Mouse (Mus musculus) neural tube, embryonic 13.5 days (tissue): ENCODE data around the gene Galc. TPM values are rescaled to one million over a fixed set of nuclear protein-coding genes. Genes with fewer than 3 reads are reported as not detected.
A peak's percentile ranks its signal among the peaks of the same experiment; 100 is the strongest.
"Not testable (repeated sequence)": the region's sequence is repeated elsewhere in the genome, so short reads cannot be mapped to it uniquely, and the experiment has no call there.

ENCODE experiments used
- ATAC-seq: fragments of 200-750 bp; cut with Nextera tagmentation; 2 replicates; pipeline ENCODE4 v1.8.0; 2017; ENCODE audit warnings: low read depth, mild to moderate bottlenecking, moderate TSS enrichment, moderate library complexity
- H3K27ac ChIP-seq: fragments of 300-500 bp; sonication (generic); replicated peaks from 2 replicates; pipeline ENCODE4 v1.5.1; 2015; ENCODE audit warnings: moderate library complexity, mild to moderate bottlenecking, inconsistent platforms
- H3K27me3 ChIP-seq: fragments of 300-500 bp; sonication (generic); 2 replicates; pipeline ENCODE4 v1.6.1; 2015; ENCODE audit warnings: mild to moderate bottlenecking, inconsistent platforms
- H3K36me3 ChIP-seq: fragments of 300-500 bp; sonication (generic); 2 replicates; pipeline ENCODE4 v1.6.1; 2015; ENCODE audit warnings: mild to moderate bottlenecking, inconsistent platforms
- H3K4me1 ChIP-seq: fragments of 300-500 bp; sonication (generic); replicated peaks from 2 replicates; pipeline ENCODE4 v1.6.1; 2015; ENCODE audit warnings: inconsistent platforms
- H3K4me2 ChIP-seq: fragments of 300-500 bp; sonication (generic); 2 replicates; pipeline ENCODE4 v1.6.1; 2015; ENCODE audit warnings: inconsistent platforms, mild to moderate bottlenecking, moderate library complexity
- H3K4me3 ChIP-seq: fragments of 300-500 bp; sonication (generic); 2 replicates; pipeline ENCODE4 v1.5.1; 2015; ENCODE audit warnings: mild to moderate bottlenecking, inconsistent platforms
- H3K9ac ChIP-seq: fragments of 300-500 bp; sonication (generic); 2 replicates; pipeline ENCODE4 v1.6.1; 2015; ENCODE audit warnings: moderate library complexity, mild to moderate bottlenecking, inconsistent platforms
- H3K9me3 ChIP-seq: fragments of 300-500 bp; sonication (generic); 2 replicates; pipeline ENCODE4 v1.6.1; 2016; ENCODE audit warnings: inconsistent platforms
- WGBS: fragments of 180-500 bp; shearing (Covaris S2); methylation state at CpG from one replicate; pipeline ENCODE4 v1.1.7; 2015; 5-methylcytosine and 5-hydroxymethylcytosine counted together
- polyA plus RNA-seq: library from polyadenylated mRNA; unstranded; fragments of >200 nt; fragmentation: Nextera tagmentation; extraction: Ambion mirVana; gene quantifications from 2 replicates; pipeline ENCODE4 v1.2.1, GENCODE M21; 2015

Gene Galc
- polyA plus RNA-seq, 1 experiment from 2014 or later, result 10.9 TPM

- Histone ChIP-seq H3K4me3 (no peak overlapping the region), H3K9me3 (no peaks in the 10 kb centered on the region), H3K27me3 (no peaks in the 10 kb centered on the region), H3K36me3 (peaks cover 10% of the 10 kb centered on the region), H3K27ac (no peak overlapping the region), H3K9ac (no peak overlapping the region), H3K4me1 (no peaks in the 10 kb centered on the region), H3K4me2 (no peak overlapping the region)
- 90% methylated on average over 4 of the region's 4 CpGs for WGBS
- no peak for ATAC-seq
Measured at GRCm38 (mm10) chr12:98246835-98247234, 12.4 kb downstream of the Galc start.

- no peak overlapping the region for H3K9ac ChIP-seq
- H3K27ac ChIP-seq, result no peak overlapping the region
- H3K9me3 ChIP-seq, result no peaks in the 10 kb centered on the region
- peaks cover 7% of the 10 kb centered on the region; the same call in 1 of the 2 replicates for H3K36me3 ChIP-seq
- H3K4me2 ChIP-seq, result no peak overlapping the region
- no peak for ATAC-seq
- H3K4me1 ChIP-seq, result no peaks in the 10 kb centered on the region
- 90% methylated on average over 5 of the region's 5 CpGs for WGBS
- H3K4me3 ChIP-seq, result no peak overlapping the region
- no peaks in the 10 kb centered on the region for H3K27me3 ChIP-seq
Measured at GRCm38 (mm10) chr12:98244865-98245264, 14.4 kb downstream of the Galc start.

- Histone ChIP-seq H3K4me3 (no peak overlapping the region), H3K9me3 (no peaks in the 10 kb centered on the region), H3K9ac (no peak overlapping the region), H3K27ac (no peak overlapping the region), H3K27me3 (no peaks in the 10 kb centered on the region), H3K4me2 (no peak overlapping the region), H3K4me1 (no peaks in the 10 kb centered on the region), H3K36me3 (0 out of 2 replicates have a peak, but pooled peaks cover 7% of the 10 kb centered on the region)
- WGBS, result 87% methylated on average over 4 of the region's 4 CpGs
- no peak for ATAC-seq
Measured at GRCm38 (mm10) chr12:98244161-98244560, 15.1 kb downstream of the Galc start.

- WGBS, result 90% methylated on average over 6 of the region's 6 CpGs
- H3K4me2 ChIP-seq, result not testable (repeated sequence)
Measured at GRCm38 (mm10) chr12:98238478-98238877, 20.8 kb downstream of the Galc start.

GRCm38 (mm10) chr12:98227037-98227436 is 32.2 kb downstream of the Galc start:
- WGBS, result 92% methylated on average over 2 of the region's 2 CpGs
- ATAC-seq, result no peak
- no peak overlapping the region for H3K27ac ChIP-seq
- H3K9ac ChIP-seq, result no peak overlapping the region
- peaks cover 10% of the 10 kb centered on the region for H3K36me3 ChIP-seq
- no peak overlapping the region for H3K4me2 ChIP-seq
- H3K27me3 ChIP-seq, result no peaks in the 10 kb centered on the region
- no peaks in the 10 kb centered on the region for H3K4me1 ChIP-seq
- no peak overlapping the region for H3K4me3 ChIP-seq
- no peaks in the 10 kb centered on the region for H3K9me3 ChIP-seq

More at GRCm38 (mm10) chr12:98238478-98238877, 20.8 kb downstream of the Galc start:
- not testable (repeated sequence) for H3K36me3 ChIP-seq, H3K4me3 ChIP-seq, H3K9me3 ChIP-seq, H3K4me1 ChIP-seq, H3K27ac ChIP-seq, H3K27me3 ChIP-seq, ATAC-seq, H3K9ac ChIP-seq

- no peak for ATAC-seq
- H3K4me3 ChIP-seq, result no peak overlapping the region
Measured at GRCm38 (mm10) chr12:98223286-98223685, 36.0 kb downstream of the Galc start.

GRCm38 (mm10) chr12:98216432-98216831 is 42.8 kb downstream of the Galc start:
- 0 out of 2 replicates have a peak overlapping the region, but pooled peaks have one; percentile 39 for H3K9ac ChIP-seq
- ATAC-seq, result no peak
- H3K9me3 ChIP-seq, result no peaks in the 10 kb centered on the region
- H3K36me3 ChIP-seq, result peaks cover 9% of the 10 kb centered on the region
- H3K27me3 ChIP-seq, result no peaks in the 10 kb centered on the region
- no peak overlapping the region for H3K4me3 ChIP-seq
- 63% methylated on average over 11 of the region's 11 CpGs for WGBS
- 0 out of 2 replicates have a peak overlapping the region, but pooled peaks have one; percentile 7 for H3K4me2 ChIP-seq
- peaks cover 10% of the 10 kb centered on the region; the same call in 1 of the 2 replicates for H3K4me1 ChIP-seq
- no peak overlapping the region for H3K27ac ChIP-seq

More at GRCm38 (mm10) chr12:98223286-98223685, 36.0 kb downstream of the Galc start:
- Histone ChIP-seq H3K4me1 (no peaks in the 10 kb centered on the region), H3K27me3 (no peaks in the 10 kb centered on the region), H3K4me2 (no peak overlapping the region), H3K9ac (no peak overlapping the region), H3K9me3 (no peaks in the 10 kb centered on the region), H3K36me3 (peaks cover 10% of the 10 kb centered on the region), H3K27ac (no peak overlapping the region)
- 87% methylated on average over 5 of the region's 5 CpGs for WGBS

- H3K27me3 ChIP-seq, result no peaks in the 10 kb centered on the region
- H3K4me2 ChIP-seq, result no peak overlapping the region
- H3K9ac ChIP-seq, result no peak overlapping the region
- 73% methylated on average over 6 of the region's 6 CpGs for WGBS
- no peak overlapping the region for H3K4me3 ChIP-seq
- H3K4me1 ChIP-seq, result peaks cover 10% of the 10 kb centered on the region; the same call in 1 of the 2 replicates
- no peak for ATAC-seq
- H3K9me3 ChIP-seq, result no peaks in the 10 kb centered on the region
- peaks cover 9% of the 10 kb centered on the region for H3K36me3 ChIP-seq
- H3K27ac ChIP-seq, result no peak overlapping the region
Measured at GRCm38 (mm10) chr12:98215512-98215911, 43.7 kb downstream of the Galc start.

GRCm38 (mm10) chr12:98214191-98214590 is 45.1 kb downstream of the Galc start:
- no peak overlapping the region for H3K9ac ChIP-seq
- no peaks in the 10 kb centered on the region for H3K27me3 ChIP-seq
- peaks cover 10% of the 10 kb centered on the region; the same call in 1 of the 2 replicates for H3K4me1 ChIP-seq
- H3K36me3 ChIP-seq, result peaks cover 20% of the 10 kb centered on the region
- no peak for ATAC-seq
- H3K4me2 ChIP-seq, result no peak overlapping the region
- H3K4me3 ChIP-seq, result no peak overlapping the region
- WGBS, result 79% methylated on average over 14 of the region's 14 CpGs
- no peaks in the 10 kb centered on the region for H3K9me3 ChIP-seq
- no peak overlapping the region for H3K27ac ChIP-seq

- H3K4me3 ChIP-seq, result no peak overlapping the region
- H3K9ac ChIP-seq, result no peak overlapping the region
- H3K27me3 ChIP-seq, result no peaks in the 10 kb centered on the region
- H3K36me3 ChIP-seq, result peaks cover 20% of the 10 kb centered on the region
- H3K9me3 ChIP-seq, result no peaks in the 10 kb centered on the region
- 93% methylated on average over 7 of the region's 7 CpGs for WGBS
- no peak overlapping the region for H3K4me2 ChIP-seq
- H3K27ac ChIP-seq, result no peak overlapping the region
- peaks cover 10% of the 10 kb centered on the region; the same call in 1 of the 2 replicates for H3K4me1 ChIP-seq
- no peak for ATAC-seq
Measured at GRCm38 (mm10) chr12:98213791-98214190, 45.5 kb downstream of the Galc start.

- 93% methylated on average over 7 of the region's 7 CpGs for WGBS
- ATAC-seq, result no peak
- Histone ChIP-seq H3K27ac (no peak overlapping the region), H3K36me3 (peaks cover 20% of the 10 kb centered on the region), H3K9me3 (no peaks in the 10 kb centered on the region), H3K4me1 (peaks cover 10% of the 10 kb centered on the region; the same call in 1 of the 2 replicates), H3K9ac (no peak overlapping the region), H3K4me3 (no peak overlapping the region), H3K27me3 (no peaks in the 10 kb centered on the region), H3K4me2 (no peak overlapping the region)
Measured at GRCm38 (mm10) chr12:98213332-98213731, 45.9 kb downstream of the Galc start.

GRCm38 (mm10) chr12:98212457-98213175 is 46.6 kb downstream of the Galc start:
- peak; percentile 43; the same call in 1 of the 2 replicates for ATAC-seq
- H3K27ac ChIP-seq, result no peak overlapping the region
- H3K36me3 ChIP-seq, result peaks cover 20% of the 10 kb centered on the region
- H3K4me1 ChIP-seq, result peaks cover 10% of the 10 kb centered on the region; the same call in 1 of the 2 replicates
- H3K4me2 ChIP-seq, result no peak overlapping the region
- H3K4me3 ChIP-seq, result no peak overlapping the region
- no peak overlapping the region for H3K9ac ChIP-seq
- 90% methylated on average over 13 of the region's 13 CpGs for WGBS
- H3K9me3 ChIP-seq, result no peaks in the 10 kb centered on the region
- H3K27me3 ChIP-seq, result no peaks in the 10 kb centered on the region
